Mouse (Mus musculus): ENCODE measurements around the gene Ceacam18. TPM values are rescaled to one million over a fixed set of nuclear protein-coding genes. Genes with fewer than 3 reads are reported as not detected.
"Not testable (repeated sequence)": the region's sequence is repeated elsewhere in the genome, so short reads cannot be mapped to it uniquely, and the experiment has no call there.

Ceacam18 gene
- polyA plus RNA-seq, 1 experiment from 2014 or later = 3.5 TPM

- DNase-seq (ENCODE audit: low spot score) (peak; percentile 63), ATAC-seq (replicated peaks; ENCODE audit: low FRiP score, low TSS enrichment, low read depth) (no peak)
- Histone ChIP-seq H3K36me3 (ENCODE audit: control insufficient read depth, insufficient read depth, low read length) (peaks cover 33% of the 10 kb centered on the region), H3K9me3 (ENCODE audit: control insufficient read depth, low read length) (peaks cover 9% of the 10 kb centered on the region; the same call in 1 of the 2 replicates), H3K27me3 (replicated peaks; ENCODE audit: control insufficient read depth, insufficient read depth, low read length) (no peaks in the 10 kb centered on the region), H3K27ac (ENCODE audit: low read depth) (no peak overlapping the region), H3K9ac (ENCODE audit: low read length) (peak overlapping the region; percentile 75), H3K4me1 (replicated peaks; ENCODE audit: control insufficient read depth, insufficient read depth, low read length) (peaks cover 13% of the 10 kb centered on the region), H3K4me3 (ENCODE audit: low read depth, low read length) (peak overlapping the region; percentile 82), H3K4me2 (ENCODE audit: low read length) (peak overlapping the region; percentile 69)
- WGBS = 7% methylated on average over 10 of the region's 10 CpGs
Measured at GRCm38 (mm10) chr7:43672581-43673260, 38.2 kb downstream of the Ceacam18 start.

- H3K27me3 ChIP-seq (replicated peaks; ENCODE audit: control insufficient read depth, insufficient read depth, low read length) = no peaks in the 10 kb centered on the region
- DNase-seq (ENCODE audit: low spot score) (no peak), ATAC-seq (replicated peaks; ENCODE audit: low FRiP score, low TSS enrichment, low read depth) (no peak)
- WGBS = 92% methylated on average over 32 of the region's 32 CpGs
- no peak overlapping the region for H3K4me3 ChIP-seq (ENCODE audit: low read depth, low read length)
- H3K27ac ChIP-seq (ENCODE audit: low read depth) = no peak overlapping the region
- no peak overlapping the region for H3K9ac ChIP-seq (ENCODE audit: low read length)
- H3K4me1 ChIP-seq (replicated peaks; ENCODE audit: control insufficient read depth, insufficient read depth, low read length) = peaks cover 13% of the 10 kb centered on the region
- peaks cover 10% of the 10 kb centered on the region; the same call in 1 of the 2 replicates for H3K9me3 ChIP-seq (ENCODE audit: control insufficient read depth, low read length)
- H3K36me3 ChIP-seq (ENCODE audit: control insufficient read depth, insufficient read depth, low read length) = peaks cover 37% of the 10 kb centered on the region
- no peak overlapping the region for H3K4me2 ChIP-seq (ENCODE audit: low read length)
Measured at GRCm38 (mm10) chr7:43675091-43675490, 40.6 kb downstream of the Ceacam18 start.

GRCm38 (mm10) chr7:43678517-43678916 is 44.0 kb downstream of the Ceacam18 start:
- H3K4me3 ChIP-seq (ENCODE audit: low read depth, low read length) = no peak overlapping the region
- peak; percentile 66 for DNase-seq (ENCODE audit: low spot score)

GRCm38 (mm10) chr7:43680960-43681359 is 46.5 kb downstream of the Ceacam18 start:
- H3K9me3 ChIP-seq (ENCODE audit: control insufficient read depth, low read length) = peaks cover 10% of the 10 kb centered on the region; the same call in 1 of the 2 replicates
- DNase-seq (ENCODE audit: low spot score) (peak; percentile 83), ATAC-seq (replicated peaks; ENCODE audit: low FRiP score, low TSS enrichment, low read depth) (no peak; the same call in 1 of the 2 replicates)
- no peak overlapping the region for H3K9ac ChIP-seq (ENCODE audit: low read length)
- H3K27ac ChIP-seq (ENCODE audit: low read depth) = no peak overlapping the region
- H3K4me2 ChIP-seq (ENCODE audit: low read length) = no peak overlapping the region
- no peaks in the 10 kb centered on the region for H3K27me3 ChIP-seq (replicated peaks; ENCODE audit: control insufficient read depth, insufficient read depth, low read length)
- no peaks in the 10 kb centered on the region for H3K4me1 ChIP-seq (replicated peaks; ENCODE audit: control insufficient read depth, insufficient read depth, low read length)
- H3K36me3 ChIP-seq (ENCODE audit: control insufficient read depth, insufficient read depth, low read length) = peaks cover 22% of the 10 kb centered on the region
- H3K4me3 ChIP-seq (ENCODE audit: low read depth, low read length) = no peak overlapping the region
- WGBS = 17% methylated on average over 5 of the region's 5 CpGs

More at GRCm38 (mm10) chr7:43678517-43678916, 44.0 kb downstream of the Ceacam18 start:
- H3K4me2 ChIP-seq (ENCODE audit: low read length) = no peak overlapping the region
- H3K36me3 ChIP-seq (ENCODE audit: control insufficient read depth, insufficient read depth, low read length) = peaks cover 37% of the 10 kb centered on the region
- H3K27ac ChIP-seq (ENCODE audit: low read depth) = no peak overlapping the region
- 0 out of 2 replicates have a peak, but pooled peaks cover under 1% of the 10 kb centered on the region for H3K4me1 ChIP-seq (replicated peaks; ENCODE audit: control insufficient read depth, insufficient read depth, low read length)
- no peaks in the 10 kb centered on the region for H3K27me3 ChIP-seq (replicated peaks; ENCODE audit: control insufficient read depth, insufficient read depth, low read length)
- H3K9ac ChIP-seq (ENCODE audit: low read length) = no peak overlapping the region
- no peak for ATAC-seq (replicated peaks; ENCODE audit: low FRiP score, low TSS enrichment, low read depth)
- peaks cover 10% of the 10 kb centered on the region; the same call in 1 of the 2 replicates for H3K9me3 ChIP-seq (ENCODE audit: control insufficient read depth, low read length)

- H3K36me3 ChIP-seq (ENCODE audit: control insufficient read depth, insufficient read depth, low read length); H3K4me2 ChIP-seq (ENCODE audit: low read length); H3K9me3 ChIP-seq (ENCODE audit: control insufficient read depth, low read length); H3K4me3 ChIP-seq (ENCODE audit: low read depth, low read length); H3K4me1 ChIP-seq (replicated peaks; ENCODE audit: control insufficient read depth, insufficient read depth, low read length); H3K27me3 ChIP-seq (replicated peaks; ENCODE audit: control insufficient read depth, insufficient read depth, low read length); H3K27ac ChIP-seq (ENCODE audit: low read depth); DNase-seq (ENCODE audit: low spot score); ATAC-seq (replicated peaks; ENCODE audit: low FRiP score, low TSS enrichment, low read depth); H3K9ac ChIP-seq (ENCODE audit: low read length): not testable (repeated sequence)
- WGBS = 12% methylated on average over 1 of the region's 1 CpGs
Measured at GRCm38 (mm10) chr7:43682511-43682910, 48.0 kb downstream of the Ceacam18 start.

GRCm38 (mm10) chr7:43685088-43685487 is 50.6 kb downstream of the Ceacam18 start:
- H3K36me3 ChIP-seq (ENCODE audit: control insufficient read depth, insufficient read depth, low read length) = no peaks in the 10 kb centered on the region
- H3K9me3 ChIP-seq (ENCODE audit: control insufficient read depth, low read length) = no peaks in the 10 kb centered on the region
- H3K27ac ChIP-seq (ENCODE audit: low read depth) = no peak overlapping the region
- DNase-seq (ENCODE audit: low spot score) (no peak), ATAC-seq (replicated peaks; ENCODE audit: low FRiP score, low TSS enrichment, low read depth) (no peak)
- no peak overlapping the region for H3K4me2 ChIP-seq (ENCODE audit: low read length)
- H3K4me1 ChIP-seq (replicated peaks; ENCODE audit: control insufficient read depth, insufficient read depth, low read length) = no peaks in the 10 kb centered on the region
- H3K4me3 ChIP-seq (ENCODE audit: low read depth, low read length) = no peak overlapping the region
- WGBS = 63% methylated on average over 7 of the region's 7 CpGs
- no peak overlapping the region for H3K9ac ChIP-seq (ENCODE audit: low read length)
- H3K27me3 ChIP-seq (replicated peaks; ENCODE audit: control insufficient read depth, insufficient read depth, low read length) = no peaks in the 10 kb centered on the region

- no peaks in the 10 kb centered on the region for H3K36me3 ChIP-seq (ENCODE audit: control insufficient read depth, insufficient read depth, low read length)
- H3K4me3 ChIP-seq (ENCODE audit: low read depth, low read length) = no peak within 1 kb of the TSS
- H3K9me3 ChIP-seq (ENCODE audit: control insufficient read depth, low read length) = no peaks in the 10 kb centered on the region
- H3K4me2 ChIP-seq (ENCODE audit: low read length) = no peak within 1 kb of the TSS
- no peak within 1 kb of the TSS for H3K27ac ChIP-seq (ENCODE audit: low read depth)
- DNase-seq (ENCODE audit: low spot score) (no peak), ATAC-seq (replicated peaks; ENCODE audit: low FRiP score, low TSS enrichment, low read depth) (no peak)
- H3K27me3 ChIP-seq (replicated peaks; ENCODE audit: control insufficient read depth, insufficient read depth, low read length) = no peaks in the 10 kb centered on the region
- H3K4me1 ChIP-seq (replicated peaks; ENCODE audit: control insufficient read depth, insufficient read depth, low read length) = no peaks in the 10 kb centered on the region
- H3K9ac ChIP-seq (ENCODE audit: low read length) = no peak within 1 kb of the TSS
Measured at GRCm38 (mm10) chr7:43690118-43690517, 55.6 kb downstream of the Ceacam18 start, which contains the start of gene Klk14. TSS of gene Klk14 (plus strand) at chr7:43690418.
